Mouse (Mus musculus): ENCODE measurements around the gene Nod2. TPM values are rescaled to one million over a fixed set of nuclear protein-coding genes. Genes with fewer than 3 reads are reported as not detected.
A peak's percentile ranks its signal among the peaks of the same experiment; 100 is the strongest.

Nod2 gene
- polyA plus RNA-seq, 1 experiment from 2014 or later = 0.09 TPM

DNA sequence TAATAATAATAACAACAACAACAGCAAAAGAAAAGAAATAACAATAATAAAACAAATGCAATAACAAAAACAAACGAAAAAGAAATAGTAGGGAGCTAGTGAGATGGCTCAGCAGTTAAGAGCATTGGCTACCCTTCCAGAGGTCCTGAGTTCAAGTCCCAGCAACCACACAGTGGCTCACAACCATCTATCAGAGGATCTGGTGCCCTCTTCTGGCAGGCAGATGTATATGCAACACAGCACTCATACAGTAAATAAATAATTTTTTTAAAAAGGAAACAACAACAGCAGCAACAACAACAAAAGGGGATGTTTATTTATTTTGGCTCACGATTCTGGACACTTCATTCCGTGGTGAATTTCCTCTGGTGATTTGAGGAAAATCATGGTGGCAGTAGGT lies 27.6 kb upstream of the Nod2 start:
- Histone ChIP-seq H3K4me1 (replicated peaks) (no peaks in the 10 kb centered on the region), H3K27ac (replicated peaks) (no peak overlapping the region), H3K4me2 (no peak overlapping the region), H3K9ac (no peak overlapping the region), H3K9me3 (replicated peaks) (no peaks in the 10 kb centered on the region), H3K36me3 (replicated peaks) (no peaks in the 10 kb centered on the region), H3K27me3 (peaks cover 12% of the 10 kb centered on the region; the same call in 1 of the 2 replicates), H3K4me3 (replicated peaks) (no peak overlapping the region)
- no peak for ATAC-seq (ENCODE audit: insufficient read depth)
- 36% methylated on average over 3 of the region's 3 CpGs for WGBS (ENCODE audit: insufficient replicate concordance)

DNA sequence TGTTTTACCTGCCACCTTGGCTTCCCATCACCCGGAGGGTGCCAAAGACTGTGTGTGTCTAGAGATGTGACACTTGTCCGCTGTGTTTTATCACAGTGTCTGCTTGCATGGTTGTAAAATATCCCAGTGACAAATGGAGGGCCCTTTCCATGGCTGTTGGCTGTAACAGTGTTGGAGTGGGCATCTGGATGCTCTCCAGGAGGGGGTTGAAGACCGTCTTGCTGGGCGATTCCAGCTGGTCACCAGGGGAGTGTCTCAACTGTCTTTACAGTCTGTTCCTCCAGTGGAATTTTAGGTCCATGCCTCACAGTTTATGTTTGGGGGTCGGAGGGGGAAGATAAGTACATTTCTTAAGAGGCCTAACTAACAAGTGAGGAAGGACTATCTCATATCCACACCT lies 26.2 kb upstream of the Nod2 start:
- Histone ChIP-seq H3K27me3 (peaks cover 16% of the 10 kb centered on the region; the same call in 1 of the 2 replicates), H3K36me3 (replicated peaks) (no peaks in the 10 kb centered on the region), H3K9me3 (replicated peaks) (no peaks in the 10 kb centered on the region), H3K4me3 (replicated peaks) (no peak overlapping the region), H3K4me2 (no peak overlapping the region), H3K4me1 (replicated peaks) (no peaks in the 10 kb centered on the region), H3K27ac (replicated peaks) (no peak overlapping the region), H3K9ac (no peak overlapping the region)
- WGBS (ENCODE audit: insufficient replicate concordance) = 55% methylated on average over 5 of the region's 5 CpGs
- no peak for ATAC-seq (ENCODE audit: insufficient read depth)

DNA sequence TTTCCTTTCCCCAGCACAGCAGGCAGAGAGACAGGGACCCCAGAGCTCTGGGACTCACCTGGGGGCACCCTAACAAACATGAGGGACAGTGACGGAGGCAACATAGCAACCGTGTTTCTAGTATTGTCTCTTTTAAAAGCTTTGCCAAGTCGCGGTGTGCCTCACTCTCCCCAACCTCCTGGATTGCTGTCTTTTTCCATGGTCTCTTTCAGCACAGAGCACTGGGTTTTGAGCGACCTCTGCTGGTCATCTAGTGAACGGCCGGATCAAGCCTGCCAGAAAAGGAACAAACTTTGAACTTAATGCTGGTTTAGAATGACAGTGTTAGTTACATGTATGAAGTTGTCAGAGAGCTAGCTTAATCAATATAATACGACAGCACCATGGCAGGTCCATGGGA lies 25.7 kb upstream of the Nod2 start:
- WGBS (ENCODE audit: insufficient replicate concordance) = 2% methylated on average over 8 of the region's 8 CpGs
- Histone ChIP-seq H3K4me3 (replicated peaks) (no peak overlapping the region), H3K9me3 (replicated peaks) (no peaks in the 10 kb centered on the region), H3K36me3 (replicated peaks) (no peaks in the 10 kb centered on the region), H3K27ac (replicated peaks) (no peak overlapping the region), H3K9ac (no peak overlapping the region), H3K4me2 (no peak overlapping the region), H3K27me3 (peaks cover 20% of the 10 kb centered on the region), H3K4me1 (replicated peaks) (no peaks in the 10 kb centered on the region)
- no peak for ATAC-seq (ENCODE audit: insufficient read depth)

DNA sequence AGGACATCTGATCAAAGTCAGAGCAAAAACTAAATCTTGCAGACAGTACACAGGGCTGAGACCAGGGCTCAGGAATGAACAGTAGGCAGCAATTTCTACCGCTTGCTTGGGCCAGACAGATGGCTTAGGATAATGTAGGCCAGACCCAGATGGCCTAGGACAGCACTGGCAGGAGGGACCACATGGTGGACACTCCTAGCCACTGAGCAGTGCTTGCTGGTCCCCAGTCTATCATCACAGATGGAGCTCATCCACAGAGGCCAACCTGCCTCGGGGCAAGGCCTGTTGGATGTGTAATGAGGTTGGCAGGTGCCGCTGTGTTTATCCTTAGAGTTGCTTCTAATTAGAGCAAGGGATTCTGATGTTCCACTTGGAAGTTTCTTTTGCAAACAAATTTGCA lies 23.8 kb upstream of the Nod2 start:
- H3K27me3 ChIP-seq = peaks cover 33% of the 10 kb centered on the region
- 78% methylated on average over 3 of the region's 3 CpGs for WGBS (ENCODE audit: insufficient replicate concordance)
- no peak overlapping the region for H3K4me2 ChIP-seq
- no peak for ATAC-seq (ENCODE audit: insufficient read depth)
- no peak overlapping the region for H3K27ac ChIP-seq (replicated peaks)
- no peaks in the 10 kb centered on the region for H3K9me3 ChIP-seq (replicated peaks)
- no peak overlapping the region for H3K4me3 ChIP-seq (replicated peaks)
- H3K9ac ChIP-seq = no peak overlapping the region
- H3K4me1 ChIP-seq (replicated peaks) = peaks cover 11% of the 10 kb centered on the region
- H3K36me3 ChIP-seq (replicated peaks) = no peaks in the 10 kb centered on the region

DNA sequence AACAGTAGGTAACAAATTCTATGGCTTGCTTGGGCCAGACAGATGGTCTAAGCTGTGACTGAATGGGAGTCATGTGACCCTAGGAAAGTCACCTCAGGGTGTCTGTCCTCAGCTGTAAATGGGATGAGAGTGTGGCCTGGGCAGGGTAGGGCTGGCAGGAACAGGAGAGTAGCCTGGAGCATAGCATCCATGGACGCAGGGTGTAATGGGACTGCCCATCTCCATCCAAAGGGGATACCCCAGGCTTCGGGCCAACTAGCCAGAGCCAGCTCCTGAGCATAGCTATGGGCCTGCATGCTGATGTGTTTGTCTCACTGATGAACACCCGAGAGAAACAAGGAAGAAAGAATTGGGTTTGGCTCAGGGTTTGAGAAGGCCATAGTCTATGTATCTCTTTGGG lies 22.8 kb upstream of the Nod2 start:
- 70% methylated on average over 3 of the region's 3 CpGs for WGBS (ENCODE audit: insufficient replicate concordance)
- H3K4me3 ChIP-seq (replicated peaks) = no peak overlapping the region
- H3K4me2 ChIP-seq = no peak overlapping the region
- no peaks in the 10 kb centered on the region for H3K9me3 ChIP-seq (replicated peaks)
- ATAC-seq (ENCODE audit: insufficient read depth) = no peak
- H3K9ac ChIP-seq = no peak overlapping the region
- peaks cover 11% of the 10 kb centered on the region for H3K4me1 ChIP-seq (replicated peaks)
- H3K36me3 ChIP-seq (replicated peaks) = no peaks in the 10 kb centered on the region
- no peak overlapping the region for H3K27ac ChIP-seq (replicated peaks)
- peaks cover 39% of the 10 kb centered on the region for H3K27me3 ChIP-seq

DNA sequence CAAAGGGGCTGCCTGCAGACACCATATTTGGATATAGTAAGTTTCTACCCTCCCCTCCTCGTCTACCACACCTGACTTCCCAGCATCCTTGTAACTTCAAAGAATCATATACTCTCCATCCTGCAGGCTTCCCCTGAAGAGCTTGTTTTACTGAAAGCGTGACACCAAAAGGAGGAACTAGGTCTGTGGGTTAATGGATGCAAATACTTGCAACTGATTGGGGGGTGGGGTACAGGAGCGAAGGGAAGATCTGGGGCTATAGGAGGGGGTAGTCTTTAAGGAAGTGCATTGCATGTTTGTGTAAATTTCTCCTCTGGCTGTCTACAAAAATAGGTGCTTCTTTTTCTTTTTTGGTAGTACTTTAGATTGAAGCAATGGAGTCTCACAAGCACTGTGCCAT lies 20.7 kb upstream of the Nod2 start:
- Histone ChIP-seq H3K9me3 (replicated peaks) (no peaks in the 10 kb centered on the region), H3K4me2 (no peak overlapping the region), H3K4me1 (replicated peaks) (peaks cover 11% of the 10 kb centered on the region), H3K36me3 (replicated peaks) (peaks cover 5% of the 10 kb centered on the region; the same call in 1 of the 2 replicates), H3K27me3 (peaks cover 39% of the 10 kb centered on the region), H3K4me3 (replicated peaks) (no peak overlapping the region), H3K9ac (no peak overlapping the region), H3K27ac (replicated peaks) (no peak overlapping the region)
- WGBS (ENCODE audit: insufficient replicate concordance) = 33% methylated on average over 3 of the region's 3 CpGs
- ATAC-seq (ENCODE audit: insufficient read depth) = no peak

DNA sequence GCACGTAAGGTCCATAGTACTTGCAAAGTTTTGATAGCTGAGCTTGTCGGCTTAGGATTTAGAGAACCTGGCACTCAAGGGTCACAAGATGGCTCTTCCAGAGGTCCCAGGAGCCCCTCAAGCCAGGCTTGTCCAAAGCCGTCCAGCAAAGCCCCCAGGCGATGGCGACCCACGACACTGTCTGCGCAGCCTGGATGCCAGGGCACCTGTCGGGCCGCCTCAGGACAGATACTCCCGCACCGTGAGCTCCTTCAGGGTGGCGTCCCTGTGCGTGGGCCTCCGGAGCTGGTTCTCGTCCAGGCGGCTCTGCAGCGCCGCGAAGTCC lies 20.2 kb upstream of the Nod2 start:
- Histone ChIP-seq H3K27ac (replicated peaks) (no peak overlapping the region), H3K9ac (no peak overlapping the region), H3K36me3 (replicated peaks) (peaks cover 5% of the 10 kb centered on the region; the same call in 1 of the 2 replicates), H3K4me2 (peak overlapping the region; percentile 65), H3K9me3 (replicated peaks) (no peaks in the 10 kb centered on the region), H3K4me1 (replicated peaks) (peaks cover 11% of the 10 kb centered on the region), H3K27me3 (peaks cover 39% of the 10 kb centered on the region), H3K4me3 (replicated peaks) (peak overlapping the region; percentile 41)
- WGBS (ENCODE audit: insufficient replicate concordance) = 16% methylated on average over 19 of the region's 19 CpGs
- 0 out of 2 replicates have a peak, but pooled peaks have one; percentile 3 for ATAC-seq (ENCODE audit: insufficient read depth)

DNA sequence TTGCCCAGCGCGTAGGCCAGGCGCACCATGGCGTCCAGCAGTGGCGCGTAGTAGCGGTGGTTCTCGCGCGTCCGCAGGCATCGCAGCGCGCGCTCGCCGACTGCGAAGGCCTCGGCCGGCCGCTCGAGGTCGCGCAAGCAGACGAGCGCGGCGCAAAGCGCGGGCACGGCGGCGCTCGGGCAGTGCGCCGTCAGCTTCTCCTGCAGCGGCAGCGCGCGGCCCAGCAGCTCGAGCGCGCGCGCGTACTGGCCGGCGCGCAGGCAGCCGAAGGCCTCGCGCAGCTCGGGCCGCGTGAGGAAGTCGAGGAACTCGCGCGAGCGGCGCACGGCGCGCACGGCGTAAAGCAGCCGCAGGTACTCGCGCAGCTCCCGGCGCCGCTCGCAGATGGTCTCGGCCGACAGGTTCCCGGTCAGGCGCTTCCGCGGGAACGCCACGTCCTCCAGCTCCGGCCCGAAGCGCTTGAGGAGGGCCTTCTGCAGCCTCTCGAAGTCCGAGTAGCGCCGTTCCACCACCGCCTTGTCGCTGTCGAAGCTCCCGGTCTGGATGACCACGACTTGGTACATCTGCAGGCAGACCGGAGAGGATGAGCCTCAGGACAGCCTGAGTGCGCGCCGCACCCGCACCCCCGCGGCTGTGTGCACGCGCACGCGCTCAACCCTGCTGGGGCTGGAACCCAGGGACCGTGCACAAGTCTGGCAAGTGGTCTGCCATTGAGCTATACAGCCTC lies 19.7 kb upstream of the Nod2 start:
- Histone ChIP-seq H3K4me1 (replicated peaks) (peaks cover 11% of the 10 kb centered on the region), H3K9ac (no peak overlapping the region), H3K27ac (replicated peaks) (no peak overlapping the region), H3K9me3 (replicated peaks) (no peaks in the 10 kb centered on the region), H3K4me3 (replicated peaks) (peak overlapping the region; percentile 41), H3K36me3 (replicated peaks) (peaks cover 5% of the 10 kb centered on the region; the same call in 1 of the 2 replicates), H3K27me3 (peaks cover 36% of the 10 kb centered on the region), H3K4me2 (peak overlapping the region; percentile 65)
- 1% methylated on average over 87 of the region's 105 CpGs for WGBS (ENCODE audit: insufficient replicate concordance)
- ATAC-seq (ENCODE audit: insufficient read depth) = peak; percentile 52

DNA sequence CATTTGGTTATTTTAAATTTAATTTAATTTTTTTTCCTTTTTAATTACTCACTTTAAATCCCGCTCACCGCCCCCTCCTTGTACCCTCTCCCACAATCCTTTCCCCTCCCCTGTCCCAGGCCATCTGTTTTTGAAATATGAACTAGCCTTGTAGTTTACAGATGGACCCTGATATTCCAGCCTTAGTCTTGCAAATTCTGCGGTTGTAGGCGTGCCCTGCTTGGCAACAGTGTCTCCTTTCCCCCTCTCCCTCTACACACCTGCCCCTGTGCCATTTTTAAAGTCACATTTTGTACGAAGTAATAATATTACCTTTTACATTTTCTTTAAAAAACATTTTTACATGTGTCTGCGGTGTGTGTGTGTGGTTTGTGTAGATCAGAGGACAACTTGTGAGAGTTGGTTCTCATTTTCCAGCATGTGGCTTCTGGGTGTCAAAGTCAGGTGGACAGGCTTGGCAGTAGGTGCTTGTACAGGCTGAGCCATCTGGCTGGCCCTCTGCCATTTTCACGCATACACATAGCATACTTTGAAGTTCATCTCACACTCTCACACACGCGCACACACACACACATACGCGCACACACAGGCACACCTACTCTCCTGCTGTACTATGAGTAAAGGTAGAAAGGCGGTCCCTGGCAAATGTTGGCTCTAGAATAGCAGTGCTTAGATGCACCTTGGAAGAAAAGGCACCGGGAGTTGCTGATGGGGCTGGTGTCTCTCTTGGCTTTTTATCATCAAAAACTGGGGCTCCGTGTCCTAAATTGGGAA lies 18.9 kb upstream of the Nod2 start:
- 54% methylated on average over 14 of the region's 14 CpGs for WGBS (ENCODE audit: insufficient replicate concordance)
- peaks cover 33% of the 10 kb centered on the region for H3K27me3 ChIP-seq
- H3K4me3 ChIP-seq (replicated peaks) = peak overlapping the region; percentile 41
- peaks cover 11% of the 10 kb centered on the region for H3K4me1 ChIP-seq (replicated peaks)
- H3K36me3 ChIP-seq (replicated peaks) = peaks cover 5% of the 10 kb centered on the region; the same call in 1 of the 2 replicates
- no peaks in the 10 kb centered on the region for H3K9me3 ChIP-seq (replicated peaks)
- no peak for ATAC-seq (ENCODE audit: insufficient read depth)
- no peak overlapping the region for H3K9ac ChIP-seq
- H3K27ac ChIP-seq (replicated peaks) = no peak overlapping the region
- peak overlapping the region; percentile 65 for H3K4me2 ChIP-seq

DNA sequence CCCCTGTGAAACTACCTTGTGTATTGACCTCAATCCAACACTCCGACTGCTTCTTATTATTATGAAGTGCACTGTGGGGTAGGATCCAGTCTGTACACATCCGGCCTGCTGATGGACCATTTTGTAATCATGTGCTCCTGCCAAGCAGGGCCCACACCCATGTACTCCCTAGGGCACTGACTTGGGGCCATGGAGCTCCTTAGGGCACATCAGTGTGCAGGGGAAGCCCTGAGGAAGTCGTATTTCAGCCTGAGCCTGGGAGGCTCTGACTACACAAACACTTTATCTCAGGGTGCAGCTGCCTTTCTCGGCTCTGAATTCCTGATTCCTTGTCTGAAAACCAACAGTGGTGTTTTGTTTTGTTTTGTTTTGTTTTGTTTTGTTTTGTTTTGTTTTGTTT lies 16.9 kb upstream of the Nod2 start:
- Histone ChIP-seq H3K27ac (replicated peaks) (no peak overlapping the region), H3K4me1 (replicated peaks) (peaks cover 23% of the 10 kb centered on the region), H3K4me3 (replicated peaks) (no peak overlapping the region), H3K4me2 (no peak overlapping the region), H3K36me3 (replicated peaks) (peaks cover 5% of the 10 kb centered on the region; the same call in 1 of the 2 replicates), H3K27me3 (peaks cover 33% of the 10 kb centered on the region), H3K9me3 (replicated peaks) (no peaks in the 10 kb centered on the region), H3K9ac (no peak overlapping the region)
- ATAC-seq (ENCODE audit: insufficient read depth) = no peak
- 43% methylated on average over 4 of the region's 4 CpGs for WGBS (ENCODE audit: insufficient replicate concordance)

DNA sequence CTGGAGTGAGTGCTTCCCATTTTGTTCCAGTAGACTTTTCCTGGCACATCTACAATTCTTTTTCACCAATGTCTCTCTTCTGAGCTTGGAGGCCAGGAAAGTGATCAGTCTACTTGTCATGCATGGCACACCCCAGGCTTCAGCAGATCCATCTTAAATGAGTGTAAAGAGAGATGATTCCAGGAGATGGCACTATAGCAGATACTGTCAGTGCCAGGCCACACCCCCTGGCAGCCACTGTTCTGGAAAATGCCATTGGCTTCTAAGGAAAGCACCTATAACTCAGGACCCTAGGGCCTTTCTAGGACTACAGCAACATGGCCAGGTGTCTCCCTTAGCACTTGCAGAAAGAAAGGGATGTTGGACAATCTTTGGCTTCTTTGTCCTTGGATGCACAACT lies 16.0 kb upstream of the Nod2 start:
- no peak overlapping the region for H3K9ac ChIP-seq
- H3K9me3 ChIP-seq (replicated peaks) = no peaks in the 10 kb centered on the region
- H3K27me3 ChIP-seq = peaks cover 27% of the 10 kb centered on the region
- no peak overlapping the region for H3K27ac ChIP-seq (replicated peaks)
- no peak for ATAC-seq (ENCODE audit: insufficient read depth)
- no peak overlapping the region for H3K4me3 ChIP-seq (replicated peaks)
- H3K4me2 ChIP-seq = no peak overlapping the region
- H3K36me3 ChIP-seq (replicated peaks) = peaks cover 5% of the 10 kb centered on the region; the same call in 1 of the 2 replicates
- H3K4me1 ChIP-seq (replicated peaks) = peaks cover 23% of the 10 kb centered on the region

Measured in liver, embryonic 15.5 days (tissue).